Mouse (Mus musculus) liver, adult 2 months (tissue): Measurements from ENCODE around the gene Fermt1. TPM values are rescaled to one million over a fixed set of nuclear protein-coding genes. Genes with fewer than 3 reads are reported as not detected.

ENCODE experiments used
- DNase-seq: peaks from one replicate; pipeline ENCODE4 v3.0.0-alpha.2; 2011; ENCODE audit warnings: low read depth, low spot score; ENCODE audit errors: extremely low read depth
- H3K27ac ChIP-seq: fragments of 200-500 bp; replicated peaks from 2 replicates; pipeline ENCODE4 v1.5.1; 2012; ENCODE audit warnings: low read depth, mild to moderate bottlenecking, control low read depth, inconsistent platforms, low read length; ENCODE audit not compliant: insufficient read depth
- H3K27me3 ChIP-seq: fragments of 200-500 bp; 2 replicates; pipeline ENCODE4 v1.6.1; 2012; ENCODE audit warnings: mild to moderate bottlenecking, moderate library complexity, low read length, inconsistent platforms; ENCODE audit not compliant: control insufficient read depth, insufficient read depth
- H3K36me3 ChIP-seq: fragments of 200-500 bp; 2 replicates; pipeline ENCODE4 v1.6.1; 2012; ENCODE audit warnings: low read length, inconsistent platforms; ENCODE audit not compliant: control insufficient read depth, insufficient read depth
- H3K4me1 ChIP-seq: fragments of 200-500 bp; 2 replicates; pipeline ENCODE4 v1.6.1; 2011; ENCODE audit warnings: low read length; ENCODE audit not compliant: control insufficient read depth, insufficient read depth
- H3K4me3 ChIP-seq: fragments of 200-500 bp; 2 replicates; pipeline ENCODE4 v1.5.1; 2011; ENCODE audit warnings: low read depth, mild to moderate bottlenecking, control low read depth, low read length, moderate library complexity; ENCODE audit not compliant: insufficient read depth
- H3K79me2 ChIP-seq: fragments of 200-500 bp; 2 replicates; pipeline ENCODE4 v1.6.1; 2012; ENCODE audit warnings: inconsistent platforms, mild to moderate bottlenecking, low read length, moderate library complexity; ENCODE audit not compliant: control insufficient read depth, insufficient read depth
- H3K9ac ChIP-seq: fragments of 200-500 bp; 2 replicates; pipeline ENCODE4 v1.6.1; 2012; ENCODE audit warnings: low read depth, mild to moderate bottlenecking, control low read depth, inconsistent platforms, low read length
- CTCF ChIP-seq: fragments of 200-500 bp; IDR thresholded peaks from 2 replicates; pipeline ENCODE4 v1.5.1; 2011; ENCODE audit warnings: low read depth, low read length, control low read depth
- POLR2A ChIP-seq: fragments of 200-500 bp; IDR thresholded peaks from 2 replicates; pipeline ENCODE4 v1.6.1; 2011; ENCODE audit warnings: low read length, control low read depth; ENCODE audit not compliant: insufficient read depth; ENCODE audit errors: extremely low read depth
- WGBS: fragments of 180-500 bp; shearing (Covaris S2); methylation state at CpG from one replicate; pipeline ENCODE4 v1.1.7; 2018; 5-methylcytosine and 5-hydroxymethylcytosine counted together
- polyA plus RNA-seq: library from polyadenylated mRNA; depleted of rRNA; stranded (reverse); fragments of >200 nt; gene quantifications from 2 replicates; pipeline ENCODE4 v1.2.3, GENCODE M21; 2012; rRNA removed
- total RNA-seq: library from RNA; depleted of rRNA; stranded (reverse); fragments of >200 nt; gene quantifications from 2 replicates; pipeline ENCODE4 v1.2.3, GENCODE M21; 2014; rRNA removed

Gene Fermt1
- total and polyA plus RNA-seq, 2 experiments = 0.28 to 0.38 TPM

DNA sequence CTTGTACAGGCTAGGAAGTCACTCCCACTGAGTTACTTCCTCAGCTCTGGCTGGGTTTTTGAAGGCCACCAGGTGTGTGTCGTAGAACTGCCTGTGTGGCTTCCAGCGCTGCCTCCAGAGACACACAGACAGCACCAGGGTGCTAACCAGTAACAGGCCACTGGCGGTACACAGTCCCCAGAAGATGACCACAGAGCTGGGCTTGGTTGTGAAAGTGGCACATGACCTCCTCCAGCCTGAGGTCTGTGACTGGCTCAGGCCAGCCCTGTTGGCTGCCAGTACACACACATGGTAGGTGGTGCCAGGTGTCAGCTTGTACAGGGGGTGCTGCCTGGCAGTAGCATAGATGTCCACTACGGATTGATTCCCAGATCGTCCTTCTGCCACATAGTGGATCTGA, 76.0 kb downstream of the Fermt1 start:
- no peaks in the 10 kb centered on the region for H3K27me3 ChIP-seq
- peaks cover 15% of the 10 kb centered on the region for H3K36me3 ChIP-seq
- TF ChIP-seq CTCF (no peak), POLR2A (no peak)
- peak overlapping the region; percentile 37 for H3K27ac ChIP-seq
- no peak overlapping the region for H3K4me3 ChIP-seq
- H3K4me1 ChIP-seq = peaks cover 2% of the 10 kb centered on the region; the same call in 1 of the 2 replicates
- DNase-seq = peak; percentile 93
- 23% methylated on average over 5 of the region's 5 CpGs for WGBS
- no peaks in the 10 kb centered on the region for H3K79me2 ChIP-seq
- H3K9ac ChIP-seq = no peak overlapping the region

DNA sequence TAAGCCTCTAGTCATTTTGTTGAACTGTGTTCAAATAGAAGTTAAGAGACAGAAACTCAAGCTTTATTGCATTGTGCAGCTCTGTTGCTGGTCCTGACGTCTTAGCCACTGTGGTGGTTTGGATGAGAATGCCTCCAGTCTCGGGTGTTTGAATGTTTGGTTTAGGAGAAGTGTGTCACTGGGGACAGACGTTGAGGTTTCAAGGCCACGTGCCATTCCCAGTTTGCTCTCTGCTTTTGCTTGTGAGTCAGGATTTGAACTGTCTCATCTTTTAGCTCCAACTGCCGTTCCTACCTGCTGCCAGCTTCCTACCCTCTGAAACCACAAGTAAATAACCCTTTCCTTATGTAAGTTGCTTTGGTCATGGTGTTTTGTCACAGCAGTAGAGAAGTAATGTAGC, 78.2 kb downstream of the Fermt1 start:
- DNase-seq = peak; percentile 16
- Histone ChIP-seq H3K27me3 (no peaks in the 10 kb centered on the region), H3K4me3 (no peak overlapping the region), H3K36me3 (peaks cover 23% of the 10 kb centered on the region), H3K79me2 (no peaks in the 10 kb centered on the region), H3K9ac (no peak overlapping the region), H3K4me1 (peaks cover 4% of the 10 kb centered on the region; the same call in 1 of the 2 replicates), H3K27ac (no peak overlapping the region)
- TF ChIP-seq CTCF (no peak), POLR2A (no peak)
- WGBS = 38% methylated on average over 5 of the region's 5 CpGs

DNA sequence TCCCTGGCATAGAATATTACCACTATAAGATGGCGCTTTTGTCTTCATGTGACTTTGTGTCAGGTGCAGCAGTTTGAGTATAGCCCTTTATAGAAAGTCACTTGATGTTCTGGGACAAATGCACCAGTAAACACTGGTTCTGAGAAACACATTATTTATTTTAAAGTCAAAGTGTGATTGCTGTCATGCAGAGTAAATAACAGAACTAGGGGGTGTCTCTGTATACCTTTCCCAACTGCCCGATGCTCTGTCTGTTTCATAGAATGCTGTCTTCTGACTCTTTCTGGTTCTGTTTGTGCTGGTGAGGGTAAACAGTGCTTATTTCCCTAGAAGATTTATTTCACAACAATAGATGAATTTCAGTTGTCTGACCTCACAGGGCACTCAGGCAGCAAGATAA, 82.4 kb downstream of the Fermt1 start:
- Histone ChIP-seq H3K4me3 (no peak overlapping the region), H3K4me1 (peaks cover 6% of the 10 kb centered on the region; the same call in 1 of the 2 replicates), H3K36me3 (peaks cover 38% of the 10 kb centered on the region), H3K79me2 (peaks cover 6% of the 10 kb centered on the region; the same call in 1 of the 2 replicates), H3K27me3 (no peaks in the 10 kb centered on the region), H3K9ac (no peak overlapping the region), H3K27ac (no peak overlapping the region)
- DNase-seq = peak; percentile 30
- 60% methylated on average over 2 of the region's 2 CpGs for WGBS
- no peak for TF ChIP-seq CTCF
- no peak for TF ChIP-seq POLR2A

DNA sequence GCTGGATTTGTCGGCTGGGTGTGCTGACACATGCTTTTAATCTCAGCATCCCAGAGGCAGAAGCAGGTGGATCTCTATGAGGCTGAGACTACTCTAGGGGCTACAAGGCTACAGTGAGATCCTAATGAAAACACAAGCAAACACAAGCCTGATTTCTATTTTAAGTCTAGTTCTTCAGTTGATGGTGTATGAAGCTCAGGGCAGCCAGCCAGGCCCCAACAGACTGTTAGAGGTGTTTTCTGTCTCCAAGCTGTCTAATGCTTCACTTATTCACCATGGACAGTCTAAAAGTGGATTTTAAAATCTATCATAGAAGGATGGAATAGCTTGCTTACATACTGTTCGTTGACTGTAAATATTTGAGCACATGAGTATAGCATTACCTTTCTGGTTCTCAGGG, 84.2 kb downstream of the Fermt1 start:
- Histone ChIP-seq H3K27ac (no peak overlapping the region), H3K27me3 (no peaks in the 10 kb centered on the region), H3K9ac (no peak overlapping the region), H3K79me2 (peaks cover 11% of the 10 kb centered on the region; the same call in 1 of the 2 replicates), H3K4me3 (no peak overlapping the region), H3K4me1 (peaks cover 6% of the 10 kb centered on the region; the same call in 1 of the 2 replicates), H3K36me3 (peaks cover 35% of the 10 kb centered on the region)
- WGBS = 93% methylated on average over 2 of the region's 2 CpGs
- DNase-seq = no peak
- TF ChIP-seq CTCF (no peak), POLR2A (no peak)

DNA sequence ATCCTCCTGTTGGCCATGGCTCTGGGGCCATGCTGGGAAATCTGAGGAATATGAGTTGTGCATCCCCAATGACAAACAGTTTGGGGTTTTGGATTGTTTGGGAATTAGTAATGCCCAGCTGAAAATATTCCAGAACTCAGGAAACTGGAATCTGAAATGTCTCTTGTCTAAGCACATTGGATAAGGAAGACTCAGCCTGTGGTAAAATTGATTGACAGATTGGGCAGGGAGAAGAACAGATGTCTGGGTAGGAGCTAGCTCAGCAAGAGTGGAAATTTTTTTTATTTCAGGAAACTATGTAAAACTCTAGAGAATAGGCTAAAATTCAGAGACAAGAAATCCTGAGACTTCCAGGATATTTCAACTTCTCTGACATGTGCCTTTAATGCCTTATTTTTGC, 85.3 kb downstream of the Fermt1 start:
- Histone ChIP-seq H3K79me2 (peaks cover 14% of the 10 kb centered on the region; the same call in 1 of the 2 replicates), H3K9ac (no peak overlapping the region), H3K4me1 (peaks cover 6% of the 10 kb centered on the region; the same call in 1 of the 2 replicates), H3K27ac (no peak overlapping the region), H3K27me3 (no peaks in the 10 kb centered on the region), H3K36me3 (peaks cover 32% of the 10 kb centered on the region), H3K4me3 (no peak overlapping the region)
- DNase-seq = no peak
- TF ChIP-seq CTCF = no peak
- no peak for TF ChIP-seq POLR2A

DNA sequence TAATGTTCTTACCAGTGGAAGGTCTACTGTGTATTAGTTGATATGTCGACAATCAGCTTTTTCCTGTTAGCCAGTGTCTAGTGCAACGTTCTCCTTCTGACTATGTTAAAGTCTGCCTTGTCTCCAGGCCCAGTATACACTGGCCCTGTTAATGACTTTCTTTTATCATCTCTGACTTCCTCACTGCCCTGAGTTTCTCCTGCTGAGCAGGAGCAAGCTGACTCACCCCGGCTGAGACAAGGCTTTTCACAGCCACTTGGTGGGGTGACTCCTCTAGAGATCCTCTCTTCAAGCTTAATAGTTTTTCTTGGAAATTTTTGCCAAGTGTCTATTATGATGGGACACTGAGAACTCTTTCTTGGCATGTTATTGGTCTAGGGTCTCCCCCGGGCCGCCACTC, 89.4 kb downstream of the Fermt1 start:
- peaks cover 19% of the 10 kb centered on the region for H3K36me3 ChIP-seq
- H3K27ac ChIP-seq = no peak overlapping the region
- H3K27me3 ChIP-seq = no peaks in the 10 kb centered on the region
- H3K9ac ChIP-seq = no peak overlapping the region
- no peak for DNase-seq
- H3K4me1 ChIP-seq = peaks cover 9% of the 10 kb centered on the region; the same call in 1 of the 2 replicates
- H3K79me2 ChIP-seq = peaks cover 21% of the 10 kb centered on the region; the same call in 1 of the 2 replicates
- no peak overlapping the region for H3K4me3 ChIP-seq
- TF ChIP-seq POLR2A (no peak), CTCF (no peak)
- 81% methylated on average over 5 of the region's 5 CpGs for WGBS

Other genes starting within 250 kb of the Fermt1 start
- 1.6 TPM in 1 of 2 replicates, not detected in the other for gene Chgb, start 164.6 kb downstream of the Fermt1 start, total RNA-seq
- 0.02 TPM in 1 of 2 replicates, not detected in the other for gene Chgb, start 164.6 kb downstream of the Fermt1 start, polyA plus RNA-seq
- 9.0 and 9.6 TPM in 2 replicates for gene Trmt6, start 129.9 kb downstream of the Fermt1 start, total RNA-seq
- 2.0 TPM in 2 replicates for gene Trmt6, start 129.9 kb downstream of the Fermt1 start, polyA plus RNA-seq
- gene Mcm8, start 129.8 kb downstream of the Fermt1 start, total RNA-seq = 1.7 and 1.8 TPM in 2 replicates
- 0.54 and 0.66 TPM in 2 replicates for gene Mcm8, start 129.8 kb downstream of the Fermt1 start, polyA plus RNA-seq
- gene Crls1, start 99.2 kb downstream of the Fermt1 start, total RNA-seq = 80.9 and 90.4 TPM in 2 replicates
- 41.3 and 52.9 TPM in 2 replicates for gene Crls1, start 99.2 kb downstream of the Fermt1 start, polyA plus RNA-seq
- 0.13 and 0.37 TPM in 2 replicates for gene Lrrn4, start 65.0 kb downstream of the Fermt1 start, total RNA-seq
- gene Lrrn4, start 65.0 kb downstream of the Fermt1 start, polyA plus RNA-seq = 0.61 and 0.73 TPM in 2 replicates